Mouse (Mus musculus): Measurements from ENCODE around the gene Gm27027. TPM values are rescaled to one million over a fixed set of nuclear protein-coding genes. Genes with fewer than 3 reads are reported as not detected.
A peak's percentile ranks its signal among the peaks of the same experiment; 100 is the strongest.

Gene Gm27027
- polyA plus RNA-seq, 1 experiment from 2014 or later: not detected

GRCm38 (mm10) chr2:93964494-93965160, 31.5 kb downstream of the Gm27027 start:
- Histone ChIP-seq H3K9me3 (replicated peaks) (no peaks in the 10 kb centered on the region), H3K27ac (no peak overlapping the region), H3K27me3 (ENCODE audit: low read depth, poor library complexity, severe bottlenecking) (peaks cover 13% of the 10 kb centered on the region), H3K4me1 (no peaks in the 10 kb centered on the region), H3K36me3 (no peaks in the 10 kb centered on the region), H3K4me3 (no peak overlapping the region)
- 68% methylated on average over 7 of the region's 7 CpGs for WGBS
- DNase-seq (ENCODE audit: low spot score): no peak

GRCm38 (mm10) chr2:93963802-93964201, 32.4 kb downstream of the Gm27027 start:
- Histone ChIP-seq H3K4me3 (no peak overlapping the region), H3K9me3 (replicated peaks) (no peaks in the 10 kb centered on the region), H3K27ac (no peak overlapping the region), H3K36me3 (no peaks in the 10 kb centered on the region), H3K4me1 (no peaks in the 10 kb centered on the region), H3K27me3 (ENCODE audit: low read depth, poor library complexity, severe bottlenecking) (peaks cover 22% of the 10 kb centered on the region)
- no peak for DNase-seq (ENCODE audit: low spot score)
- WGBS: 57% methylated on average over 1 of the region's 1 CpGs

GRCm38 (mm10) chr2:93961716-93962115, 34.4 kb downstream of the Gm27027 start:
- Histone ChIP-seq H3K4me3 (no peak overlapping the region), H3K9me3 (replicated peaks) (no peaks in the 10 kb centered on the region), H3K27me3 (ENCODE audit: low read depth, poor library complexity, severe bottlenecking) (peaks cover 42% of the 10 kb centered on the region), H3K4me1 (peaks cover 9% of the 10 kb centered on the region), H3K27ac (no peak overlapping the region), H3K36me3 (no peaks in the 10 kb centered on the region)
- DNase-seq (ENCODE audit: low spot score): no peak
- WGBS: 73% methylated on average over 8 of the region's 8 CpGs

- no peak overlapping the region for H3K27ac ChIP-seq
- H3K9me3 ChIP-seq (replicated peaks): no peaks in the 10 kb centered on the region
- no peak for DNase-seq (ENCODE audit: low spot score)
- no peak overlapping the region for H3K4me3 ChIP-seq
- 76% methylated on average over 8 of the region's 8 CpGs for WGBS
- H3K4me1 ChIP-seq: peaks cover 30% of the 10 kb centered on the region
- no peaks in the 10 kb centered on the region for H3K36me3 ChIP-seq
- H3K27me3 ChIP-seq (ENCODE audit: low read depth, poor library complexity, severe bottlenecking): peaks cover 66% of the 10 kb centered on the region
Measured at GRCm38 (mm10) chr2:93959346-93959745, 36.8 kb downstream of the Gm27027 start.

GRCm38 (mm10) chr2:93958216-93958615, 37.9 kb downstream of the Gm27027 start:
- H3K4me3 ChIP-seq: no peak overlapping the region
- WGBS: 67% methylated on average over 3 of the region's 3 CpGs
- H3K4me1 ChIP-seq: peaks cover 30% of the 10 kb centered on the region
- H3K27me3 ChIP-seq (ENCODE audit: low read depth, poor library complexity, severe bottlenecking): peaks cover 77% of the 10 kb centered on the region
- H3K36me3 ChIP-seq: no peaks in the 10 kb centered on the region
- no peak overlapping the region for H3K27ac ChIP-seq
- no peaks in the 10 kb centered on the region for H3K9me3 ChIP-seq (replicated peaks)
- DNase-seq (ENCODE audit: low spot score): no peak

GRCm38 (mm10) chr2:93957785-93958175, 38.4 kb downstream of the Gm27027 start:
- H3K4me3 ChIP-seq: no peak overlapping the region

GRCm38 (mm10) chr2:93956908-93957784, 39.0 kb downstream of the Gm27027 start, which contains the start of gene Gm13889:
Gm13889 (minus strand) TSS chr2:93957201.
- H3K4me1 ChIP-seq: peaks cover 30% of the 10 kb centered on the region
- peaks cover 88% of the 10 kb centered on the region for H3K27me3 ChIP-seq (ENCODE audit: low read depth, poor library complexity, severe bottlenecking)
- peak within 1 kb of the TSS; percentile 64 for H3K4me3 ChIP-seq
- no peaks in the 10 kb centered on the region for H3K9me3 ChIP-seq (replicated peaks)
- peak; percentile 66 for DNase-seq (ENCODE audit: low spot score)
- 7% methylated on average over 53 of the region's 62 CpGs for WGBS
- H3K27ac ChIP-seq: peak within 1 kb of the TSS; percentile 59
- H3K36me3 ChIP-seq: no peaks in the 10 kb centered on the region

More at GRCm38 (mm10) chr2:93957785-93958175, 38.4 kb downstream of the Gm27027 start:
- Histone ChIP-seq H3K4me1 (peaks cover 30% of the 10 kb centered on the region), H3K9me3 (replicated peaks) (no peaks in the 10 kb centered on the region), H3K27ac (no peak overlapping the region), H3K36me3 (no peaks in the 10 kb centered on the region), H3K27me3 (ENCODE audit: low read depth, poor library complexity, severe bottlenecking) (peaks cover 82% of the 10 kb centered on the region)
- 46% methylated on average over 8 of the region's 8 CpGs for WGBS
- DNase-seq (ENCODE audit: low spot score): no peak

- Histone ChIP-seq H3K9me3 (replicated peaks) (no peaks in the 10 kb centered on the region), H3K27ac (peak overlapping the region; percentile 59), H3K4me1 (peaks cover 30% of the 10 kb centered on the region), H3K27me3 (ENCODE audit: low read depth, poor library complexity, severe bottlenecking) (peaks cover 96% of the 10 kb centered on the region), H3K36me3 (no peaks in the 10 kb centered on the region), H3K4me3 (peak overlapping the region; percentile 64)
- WGBS: under 1% methylated on average over 44 of the region's 44 CpGs
- DNase-seq (ENCODE audit: low spot score): peak; percentile 77
Measured at GRCm38 (mm10) chr2:93956331-93956801, 39.8 kb downstream of the Gm27027 start.

GRCm38 (mm10) chr2:93955886-93956285, 40.3 kb downstream of the Gm27027 start:
- no peaks in the 10 kb centered on the region for H3K9me3 ChIP-seq (replicated peaks)
- peaks cover 30% of the 10 kb centered on the region for H3K4me1 ChIP-seq
- H3K4me3 ChIP-seq: peak overlapping the region; percentile 64
- H3K27me3 ChIP-seq (ENCODE audit: low read depth, poor library complexity, severe bottlenecking): peaks cover 92% of the 10 kb centered on the region
- no peak for DNase-seq (ENCODE audit: low spot score)
- peak overlapping the region; percentile 59 for H3K27ac ChIP-seq
- H3K36me3 ChIP-seq: no peaks in the 10 kb centered on the region
- WGBS: under 1% methylated on average over 31 of the region's 31 CpGs

- H3K27ac ChIP-seq: no peak overlapping the region
- peaks cover 84% of the 10 kb centered on the region for H3K27me3 ChIP-seq (ENCODE audit: low read depth, poor library complexity, severe bottlenecking)
- peak; percentile 43 for DNase-seq (ENCODE audit: low spot score)
- H3K36me3 ChIP-seq: no peaks in the 10 kb centered on the region
- 2% methylated on average over 32 of the region's 32 CpGs for WGBS
- H3K9me3 ChIP-seq (replicated peaks): no peaks in the 10 kb centered on the region
- peak overlapping the region; percentile 64 for H3K4me3 ChIP-seq
- peaks cover 30% of the 10 kb centered on the region for H3K4me1 ChIP-seq
Measured at GRCm38 (mm10) chr2:93954781-93955578, 41.2 kb downstream of the Gm27027 start.

GRCm38 (mm10) chr2:93953726-93954125, 42.4 kb downstream of the Gm27027 start:
- peaks cover 73% of the 10 kb centered on the region for H3K27me3 ChIP-seq (ENCODE audit: low read depth, poor library complexity, severe bottlenecking)

GRCm38 (mm10) chr2:93946976-93947375, 49.2 kb downstream of the Gm27027 start:
- no peak overlapping the region for H3K27ac ChIP-seq
- DNase-seq (ENCODE audit: low spot score): no peak
- H3K27me3 ChIP-seq (ENCODE audit: low read depth, poor library complexity, severe bottlenecking): peaks cover 6% of the 10 kb centered on the region; the same call in 1 of the 2 replicates
- H3K36me3 ChIP-seq: no peaks in the 10 kb centered on the region
- no peaks in the 10 kb centered on the region for H3K9me3 ChIP-seq (replicated peaks)
- no peak overlapping the region for H3K4me3 ChIP-seq
- 76% methylated on average over 5 of the region's 5 CpGs for WGBS
- no peaks in the 10 kb centered on the region for H3K4me1 ChIP-seq

More at GRCm38 (mm10) chr2:93953726-93954125, 42.4 kb downstream of the Gm27027 start:
- Histone ChIP-seq H3K4me1 (peaks cover 30% of the 10 kb centered on the region), H3K4me3 (no peak overlapping the region), H3K27ac (no peak overlapping the region), H3K9me3 (replicated peaks) (no peaks in the 10 kb centered on the region), H3K36me3 (no peaks in the 10 kb centered on the region)
- WGBS: 90% methylated on average over 9 of the region's 9 CpGs
- no peak for DNase-seq (ENCODE audit: low spot score)

Measured in limb, embryonic 10.5 days (tissue).